Mouse (Mus musculus) CH12.LX (cell line): ENCODE results near the gene Xylb. TPM values are rescaled to one million over a fixed set of nuclear protein-coding genes. Genes with fewer than 3 reads are reported as not detected.
A peak's percentile ranks its signal among the peaks of the same experiment; 100 is the strongest.

Experiments
- DNase-seq: peaks from one replicate; pipeline ENCODE4 v3.0.0-alpha.2; 2013; ENCODE audit errors: extremely low read depth
- H3K27ac ChIP-seq: 2 replicates; pipeline ENCODE4 v1.5.1; 2012; ENCODE audit warnings: low read depth, mild to moderate bottlenecking, control low read depth, moderate library complexity; ENCODE audit not compliant: insufficient read depth
- H3K27me3 ChIP-seq: replicated peaks from 2 replicates; pipeline ENCODE3; 2012; ENCODE audit warnings: inconsistent platforms
- H3K36me3 ChIP-seq, 2 experiments: replicated peaks in 1 of 2; 2 replicates each; pipeline versions ENCODE3 to v1.6.1; 2012; ENCODE audit warnings: inconsistent platforms in 1 of 2, low read length in 1 of 2, mild to moderate bottlenecking in 1 of 2, mixed read lengths in 1 of 2, moderate library complexity in 1 of 2; ENCODE audit not compliant: control insufficient read depth in 1 of 2, insufficient read depth in 1 of 2
- H3K4me1 ChIP-seq, 2 experiments: 2 replicates each; pipeline ENCODE4 v1.6.1; 2012; ENCODE audit warnings: inconsistent platforms in 1 of 2, moderate library complexity in 1 of 2; ENCODE audit not compliant: insufficient read depth in 2 of 2, control insufficient read depth in 1 of 2
- H3K4me2 ChIP-seq: 2 replicates; pipeline ENCODE4 v1.6.1; 2012; ENCODE audit warnings: low read depth, mild to moderate bottlenecking, control low read depth; ENCODE audit not compliant: poor library complexity, insufficient read depth, severe bottlenecking
- H3K4me3 ChIP-seq, 3 experiments: fragments of 150-350 bp in 1 of 3; sonication (generic) in 1 of 3; replicated peaks in 1 of 3; 2 replicates each; pipeline versions ENCODE3 to v1.5.1; 2011 to 2012; ENCODE audit warnings: low read depth in 2 of 3, low read length in 2 of 3, mild to moderate bottlenecking in 2 of 3, moderate library complexity in 2 of 3, control low read depth in 1 of 3, improper control_type of control experiment in 1 of 3, inconsistent platforms in 1 of 3, mixed read lengths in 1 of 3; ENCODE audit not compliant: poor library complexity in 1 of 3
- H3K79me2 ChIP-seq: replicated peaks from 2 replicates; pipeline ENCODE4 v1.6.1; 2012; ENCODE audit warnings: mild to moderate bottlenecking, moderate library complexity; ENCODE audit not compliant: control insufficient read depth, poor library complexity, insufficient read depth, severe bottlenecking; ENCODE audit errors: extremely low read depth
- H3K9ac ChIP-seq: 2 replicates; pipeline ENCODE4 v1.6.1; 2012; ENCODE audit warnings: low read depth, mild to moderate bottlenecking, control low read depth, moderate library complexity; ENCODE audit not compliant: insufficient read depth
- H3K9me3 ChIP-seq: replicated peaks from 2 replicates; pipeline ENCODE3; 2012; ENCODE audit warnings: low read length, inconsistent platforms, mixed read lengths
- CHD2 ChIP-seq: IDR thresholded peaks from 2 replicates; pipeline ENCODE4 v1.6.1; 2011; ENCODE audit warnings: low read length, improper control_type of control experiment
- CTCF ChIP-seq, 2 experiments: IDR thresholded peaks in 1 of 2; conservative IDR thresholded peaks in 1 of 2; 2 replicates each; pipeline ENCODE4 v1.5.1; 2011 to 2012; ENCODE audit warnings: low read depth in 2 of 2, low read length in 2 of 2, improper control_type of control experiment in 1 of 2, inconsistent platforms in 1 of 2, mild to moderate bottlenecking in 1 of 2, moderate library complexity in 1 of 2
- EP300 ChIP-seq: IDR thresholded peaks from 2 replicates; pipeline ENCODE4 v1.6.1; 2011; ENCODE audit warnings: low read length, improper control_type of control experiment
- ETS1 ChIP-seq: conservative IDR thresholded peaks from 2 replicates; pipeline ENCODE4 v1.6.1; 2012; ENCODE audit warnings: low read depth, mild to moderate bottlenecking, inconsistent platforms, low read length, improper control_type of control experiment, moderate library complexity
- GABPA ChIP-seq: IDR thresholded peaks from 2 replicates; pipeline ENCODE4 v1.6.1; 2012; ENCODE audit warnings: low read depth, low read length, improper control_type of control experiment, inconsistent platforms; ENCODE audit not compliant: insufficient replicate concordance
- JUND ChIP-seq: conservative IDR thresholded peaks from 2 replicates; pipeline ENCODE4 v1.6.1; 2011; ENCODE audit warnings: low read depth, low read length, improper control_type of control experiment
- KAT2A ChIP-seq: IDR thresholded peaks from 2 replicates; pipeline ENCODE4 v1.6.1; 2012; ENCODE audit warnings: low read length, improper control_type of control experiment, inconsistent platforms; ENCODE audit not compliant: insufficient replicate concordance
- MAFK ChIP-seq: IDR thresholded peaks from 2 replicates; pipeline ENCODE4 v1.6.1; 2011; ENCODE audit warnings: low read length, improper control_type of control experiment; ENCODE audit not compliant: insufficient replicate concordance
- MAX ChIP-seq: IDR thresholded peaks from 2 replicates; pipeline ENCODE4 v1.6.1; 2011; ENCODE audit warnings: low read length, improper control_type of control experiment
- MAZ ChIP-seq: IDR thresholded peaks from 2 replicates; pipeline ENCODE4 v1.6.1; 2012; ENCODE audit warnings: low read depth, mild to moderate bottlenecking, inconsistent platforms, low read length, improper control_type of control experiment, moderate library complexity
- MEF2A ChIP-seq: IDR thresholded peaks from 2 replicates; pipeline ENCODE4 v1.6.1; 2014; ENCODE audit warnings: low read depth, mild to moderate bottlenecking, inconsistent platforms, low read length, improper control_type of control experiment, borderline replicate concordance
- MXI1 ChIP-seq: IDR thresholded peaks from 2 replicates; pipeline ENCODE4 v1.6.1; 2011; ENCODE audit warnings: mild to moderate bottlenecking, low read depth, low read length, improper control_type of control experiment
- NELFE ChIP-seq: IDR thresholded peaks from 2 replicates; pipeline ENCODE4 v1.6.1; 2011; ENCODE audit warnings: low read depth, low read length, improper control_type of control experiment
- PAX5 ChIP-seq: IDR thresholded peaks from 2 replicates; pipeline ENCODE4 v1.6.1; 2012; ENCODE audit warnings: low read length, inconsistent platforms, mixed read lengths
- RAD21 ChIP-seq: IDR thresholded peaks from 2 replicates; pipeline ENCODE4 v1.6.1; 2011; ENCODE audit warnings: low read depth, mild to moderate bottlenecking, low read length, improper control_type of control experiment, moderate library complexity
- SIN3A ChIP-seq: IDR thresholded peaks from 2 replicates; pipeline ENCODE4 v1.6.1; 2012; ENCODE audit warnings: low read length, improper control_type of control experiment, inconsistent platforms
- SMC3 ChIP-seq: IDR thresholded peaks from 2 replicates; pipeline ENCODE4 v1.6.1; 2011; ENCODE audit warnings: low read depth, low read length, improper control_type of control experiment
- TBP ChIP-seq: conservative IDR thresholded peaks from 2 replicates; pipeline ENCODE4 v1.6.1; 2011; ENCODE audit warnings: low read depth, low read length, improper control_type of control experiment
- TCF12 ChIP-seq: IDR thresholded peaks from 2 replicates; pipeline ENCODE4 v1.6.1; 2014; ENCODE audit warnings: low read depth, mild to moderate bottlenecking, inconsistent platforms, low read length, improper control_type of control experiment
- USF1 ChIP-seq: IDR thresholded peaks from 2 replicates; pipeline ENCODE4 v1.6.1; 2014; ENCODE audit warnings: low read depth, mild to moderate bottlenecking, inconsistent platforms, low read length, improper control_type of control experiment
- ZKSCAN1 ChIP-seq: IDR thresholded peaks from 2 replicates; pipeline ENCODE4 v1.6.1; 2012; ENCODE audit warnings: low read depth, inconsistent platforms, low read length, improper control_type of control experiment, borderline replicate concordance
- ZMIZ1 ChIP-seq: IDR thresholded peaks from 2 replicates; pipeline ENCODE4 v1.6.1; 2012; ENCODE audit warnings: low read depth, mild to moderate bottlenecking, inconsistent platforms, low read length, improper control_type of control experiment
- ZNF384 ChIP-seq: IDR thresholded peaks from 2 replicates; pipeline ENCODE4 v1.6.1; 2012; ENCODE audit warnings: low read depth, low read length, improper control_type of control experiment, inconsistent platforms
- dilution Hi-C: fragments of 300-500 bp; cut with MboI; formaldehyde crosslinking; loops from 2 replicates; pipeline ENCODE4 v1.14.3; 2020; ENCODE audit warnings: low sequenced_read_pairs; ENCODE audit not compliant: extremely low pct_unique_long_range_greater_than_20kb, extremely low pct_ligation_motif_present
- in situ Hi-C: fragments of 300-500 bp; cut with MboI; formaldehyde crosslinking; loops from 3 replicates; pipeline ENCODE4 v1.14.3; 2019; ENCODE audit warnings: low sequenced_read_pairs, low pct_ligation_motif_present, low pct_unique_long_range_greater_than_20kb, mixed read lengths
- polyA plus RNA-seq: library from polyadenylated mRNA; unstranded; fragments of >175 nt; gene quantifications from 2 replicates; pipeline ENCODE4 v1.2.1, GENCODE M21; 2012; ENCODE audit warnings: low read depth; ENCODE audit not compliant: insufficient read length
- total RNA-seq, 2 experiments: library from RNA; depleted of rRNA; stranded (reverse); fragments of 300-350 nt in 1 of 2; fragments of >200 nt in 1 of 2; gene quantifications; 2 replicates each; pipeline ENCODE4 v1.2.3; 2012 to 2014

Xylb gene
- total and polyA plus RNA-seq, 3 experiments = 2.5 to 7.1 (median 4.8) TPM

DNA sequence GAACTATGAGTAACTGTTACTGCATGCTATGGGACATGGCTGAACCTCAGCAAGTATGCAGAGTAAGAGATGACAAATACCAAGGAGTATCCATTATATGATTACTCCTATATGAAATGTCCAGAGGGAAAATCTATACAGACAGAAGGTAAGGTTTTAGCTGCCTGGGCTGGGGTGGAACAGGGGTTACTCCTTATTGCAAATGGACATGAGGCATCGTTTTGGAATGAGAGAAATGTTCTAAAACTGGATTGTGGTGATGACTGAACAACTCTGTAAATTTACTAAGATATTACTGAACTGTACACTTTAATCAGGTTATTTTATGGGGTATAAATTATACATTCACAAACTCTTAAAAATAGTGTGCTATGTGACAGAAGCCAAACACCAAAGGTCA is 38.3 kb upstream of the Xylb start:
- Histone ChIP-seq H3K27ac (no peak overlapping the region), H3K4me3 (no peak overlapping the region), H3K79me2 (peaks cover 17% of the 10 kb centered on the region), H3K9ac (no peak overlapping the region), H3K4me2 (no peak overlapping the region), H3K4me1 (peaks cover 5 to 33% of the 10 kb centered on the region in 2 experiments), H3K9me3 (no peaks in the 10 kb centered on the region), H3K36me3 (peaks cover 2 to 20% of the 10 kb centered on the region in 2 experiments), H3K27me3 (no peaks in the 10 kb centered on the region)
- dilution Hi-C loops (no loop called here), in situ Hi-C loops (no loop called here)
- TF ChIP-seq JUND (no peak), KAT2A (no peak), TCF12 (no peak), TBP (no peak), SIN3A (no peak), MXI1 (no peak)
- DNase-seq = no peak

DNA sequence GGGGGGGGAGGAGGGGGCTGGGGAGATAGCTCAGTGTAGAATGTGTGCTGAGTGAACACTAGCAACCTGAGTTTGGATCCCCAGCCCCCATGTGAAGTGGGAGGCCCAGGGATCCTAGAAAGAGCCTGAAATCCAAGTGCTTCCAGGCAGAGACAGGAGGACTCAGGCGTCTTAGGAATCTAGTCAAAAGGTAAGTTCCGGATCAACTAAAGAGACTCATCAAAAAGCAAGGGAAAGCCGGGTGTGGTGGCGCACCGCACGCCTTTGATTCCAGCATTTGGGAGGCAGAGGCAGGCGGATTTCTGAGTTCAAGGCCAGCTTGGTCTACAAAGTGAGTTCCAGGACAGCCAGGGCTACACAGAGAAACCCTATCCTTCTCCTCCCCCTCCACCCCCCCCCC is 36.7 kb upstream of the Xylb start:
- in situ Hi-C loops (no loop called here), dilution Hi-C loops (no loop called here)
- Histone ChIP-seq H3K27ac (no peak overlapping the region), H3K9ac (no peak overlapping the region), H3K79me2 (peaks cover 12% of the 10 kb centered on the region), H3K4me2 (peak overlapping the region; percentile 73; the same call in 1 of the 2 replicates), H3K4me1 (peaks cover 2 to 30% of the 10 kb centered on the region in 2 experiments; a peak in 2 of 4 replicates), H3K4me3 (no peak overlapping the region), H3K27me3 (no peaks in the 10 kb centered on the region), H3K9me3 (no peaks in the 10 kb centered on the region), H3K36me3 (peaks cover 2 to 16% of the 10 kb centered on the region in 2 experiments)
- TF ChIP-seq PAX5 = no peak
- TF ChIP-seq USF1 = no peak
- TF ChIP-seq MAFK = no peak
- no peak for TF ChIP-seq MEF2A
- TF ChIP-seq CTCF (conservative IDR thresholded peaks at IDR 0.05 in 1 of 2, IDR thresholded peaks at IDR 0.05 in 1 of 2; ENCODE audit: low read depth in 2 of 2, low read length in 2 of 2) = no peak
- TF ChIP-seq ZKSCAN1 = no peak
- no peak for TF ChIP-seq MAX
- no peak; the same call in 1 of the 2 replicates for TF ChIP-seq ZNF384
- no peak for TF ChIP-seq GABPA
- TF ChIP-seq MAZ = no peak
- TF ChIP-seq TBP = no peak
- no peak for TF ChIP-seq ZMIZ1
- TF ChIP-seq RAD21 = no peak
- no peak for TF ChIP-seq ETS1
- no peak for TF ChIP-seq SMC3
- TF ChIP-seq EP300 = no peak
- TF ChIP-seq CHD2 = no peak
- TF ChIP-seq NELFE = no peak
- no peak for DNase-seq
